Mouse (Mus musculus): ENCODE measurements around the gene Rpain.

Rpain gene

DNA sequence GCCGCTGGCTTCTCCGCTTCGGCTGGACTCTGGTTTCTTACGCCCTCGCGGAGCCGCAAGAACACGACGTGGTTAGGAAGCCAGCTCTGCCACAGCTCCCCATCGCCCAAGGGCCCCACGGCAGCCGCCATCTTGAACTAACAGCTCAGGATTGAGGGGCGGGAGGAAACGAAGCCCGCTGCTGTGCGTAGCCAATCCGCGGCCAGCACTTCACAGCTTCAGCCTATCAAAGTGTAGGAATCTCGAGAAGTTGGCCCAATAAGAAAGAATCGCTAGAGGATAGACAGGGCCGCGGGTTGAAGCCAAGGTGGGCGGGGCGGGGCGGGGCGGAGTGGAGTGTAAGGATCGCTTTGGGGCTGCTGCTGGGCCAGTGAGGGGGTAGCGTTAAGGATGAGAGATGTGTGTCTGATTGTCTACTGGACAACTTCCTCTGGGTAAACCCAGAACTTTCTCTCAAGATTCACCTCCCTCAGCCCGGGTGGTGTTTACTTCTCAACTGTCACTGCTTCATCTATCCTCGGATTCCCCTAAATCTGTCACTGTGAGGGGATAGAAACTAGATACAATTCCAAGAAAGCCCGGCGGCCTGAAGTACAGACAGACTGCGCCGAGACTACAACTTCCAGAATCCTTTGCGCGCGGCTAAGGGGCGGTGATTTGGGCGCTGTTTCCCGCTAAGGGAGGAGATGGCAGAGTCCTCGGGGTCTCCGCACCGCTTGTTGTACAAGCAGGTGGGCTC, at the start of gene Rpain, which contains the start of gene Nup88:
Gene Rpain (plus strand): TSS at position 393 of the 739 bp plus-strand sequence.
Gene Nup88 (minus strand): TSS at position 153 of the 739 bp plus-strand sequence.
- DNase-seq (ENCODE audit: extremely low read depth, low read depth), result peak; percentile 96

DNA sequence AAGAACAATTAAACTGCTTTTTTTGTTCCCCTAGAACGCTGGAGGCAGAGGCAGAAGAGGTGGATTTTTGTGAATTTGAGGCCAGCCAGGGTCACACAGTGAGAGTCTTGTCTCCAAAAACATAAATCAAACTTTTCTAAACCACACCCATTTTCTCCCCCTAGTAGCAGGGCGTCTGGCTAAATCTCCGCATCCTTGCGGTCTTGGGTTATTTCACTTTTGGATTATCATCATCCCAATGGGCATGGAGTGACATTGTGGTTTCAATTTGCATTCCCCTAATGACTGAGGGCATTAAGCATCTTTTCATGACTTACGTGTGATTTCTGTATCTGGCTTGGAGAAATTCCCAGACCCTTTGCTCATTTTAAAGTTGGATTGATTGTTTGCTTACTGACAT, 38.6 kb upstream of the Rpain start:
- no peak for DNase-seq (ENCODE audit: extremely low read depth, low read depth)

DNA sequence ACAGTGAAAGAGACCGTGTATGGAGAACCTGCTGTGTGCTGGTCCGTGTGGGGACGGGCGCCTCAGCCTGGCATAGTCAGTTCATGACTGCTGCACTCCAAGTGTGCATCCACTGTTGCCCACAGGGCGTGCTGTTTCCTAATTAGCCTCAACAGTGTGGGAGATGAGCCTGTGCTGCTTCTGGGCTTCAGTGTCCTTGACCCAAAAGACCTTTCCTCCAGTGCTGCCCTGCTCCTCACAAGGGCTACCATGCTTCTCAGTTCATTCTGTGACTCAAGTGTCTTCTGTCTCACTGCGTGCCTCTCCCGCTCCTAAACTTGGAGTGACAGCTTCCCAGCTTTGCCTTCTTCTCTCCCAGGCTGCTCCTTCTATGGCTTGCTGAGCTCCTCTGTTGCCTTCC, 34.7 kb upstream of the Rpain start:
- DNase-seq (ENCODE audit: extremely low read depth, low read depth), result no peak

DNA sequence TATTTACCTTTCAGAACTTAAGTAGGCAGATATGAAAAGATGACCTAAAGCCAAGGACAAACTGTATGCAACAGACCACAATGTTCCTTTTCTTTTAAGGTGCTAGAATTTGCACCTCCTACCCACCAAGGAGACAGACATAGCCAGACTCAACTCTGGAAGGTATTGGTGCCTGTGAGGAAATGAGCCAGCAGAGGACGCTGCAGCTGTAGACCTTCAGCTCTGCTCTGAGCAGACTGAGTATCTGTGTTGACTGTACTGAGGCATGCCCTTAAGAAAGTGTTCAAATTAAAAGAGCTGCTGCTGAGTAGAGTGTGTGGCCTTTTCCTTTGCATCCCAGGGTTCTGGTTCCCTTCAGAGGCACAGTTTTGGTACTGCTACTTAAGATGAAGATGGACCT, 27.4 kb upstream of the Rpain start:
- no peak for DNase-seq (ENCODE audit: extremely low read depth, low read depth)

DNA sequence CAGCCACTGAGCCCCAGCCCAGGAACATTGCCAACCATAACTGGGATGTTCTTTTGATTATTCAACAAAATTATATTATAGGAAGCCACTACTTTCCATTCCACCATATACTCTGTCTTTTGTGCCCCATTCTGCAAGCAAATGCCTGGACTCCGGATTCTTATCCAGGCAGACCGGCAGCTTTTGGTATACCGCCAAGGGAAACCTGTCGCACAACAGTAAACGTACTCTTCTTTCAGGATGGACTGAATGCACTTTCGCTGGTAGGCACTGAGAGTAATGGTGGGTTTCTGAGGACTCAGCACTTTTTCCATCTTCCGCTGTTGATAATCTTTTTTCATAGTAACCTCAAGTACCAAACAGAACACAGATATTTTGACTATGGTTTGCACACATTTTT, 26.4 kb upstream of the Rpain start:
- no peak for DNase-seq (ENCODE audit: extremely low read depth, low read depth)

DNA sequence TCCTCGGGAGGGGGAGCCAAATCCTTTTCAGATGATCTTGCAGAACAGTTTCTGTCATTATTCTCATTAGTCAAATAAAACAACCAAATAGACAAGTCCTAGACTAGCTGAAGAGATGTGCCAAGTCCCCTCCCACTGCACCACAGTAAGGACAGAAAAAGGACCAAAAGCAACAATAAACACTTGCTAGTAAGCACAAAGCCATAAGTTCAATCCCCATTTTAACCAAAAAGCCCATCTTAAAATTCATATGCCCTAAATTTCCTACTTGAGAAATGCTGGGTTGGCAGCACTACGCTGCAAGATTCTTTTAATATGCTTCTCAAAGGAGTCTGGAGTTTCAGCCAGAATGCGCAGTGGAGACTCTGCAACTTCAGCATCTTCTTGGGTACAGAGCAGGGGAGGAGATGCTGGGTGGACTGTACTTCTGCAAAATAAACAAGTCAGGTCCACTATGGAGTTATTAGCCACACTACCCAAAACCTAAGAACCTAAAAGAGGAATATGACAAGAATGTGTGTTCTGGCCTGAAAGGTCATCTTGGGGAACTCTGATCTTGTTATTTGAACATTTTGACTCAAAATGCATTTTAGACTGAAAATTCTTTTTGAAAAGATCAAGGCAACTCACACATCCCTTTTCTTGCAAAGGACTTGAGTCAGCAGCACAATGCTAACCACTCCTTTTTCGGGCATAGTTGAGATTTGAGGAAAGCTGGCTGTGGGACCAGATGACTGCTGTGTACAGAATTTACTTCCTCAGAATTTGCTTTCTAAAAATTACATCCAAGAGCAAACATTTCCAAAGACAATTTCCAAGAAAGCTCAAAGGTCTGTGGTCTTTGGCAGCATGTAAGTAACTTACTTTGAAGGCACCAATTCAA, 24.8 kb upstream of the Rpain start:
- DNase-seq (ENCODE audit: extremely low read depth, low read depth), result no peak

DNA sequence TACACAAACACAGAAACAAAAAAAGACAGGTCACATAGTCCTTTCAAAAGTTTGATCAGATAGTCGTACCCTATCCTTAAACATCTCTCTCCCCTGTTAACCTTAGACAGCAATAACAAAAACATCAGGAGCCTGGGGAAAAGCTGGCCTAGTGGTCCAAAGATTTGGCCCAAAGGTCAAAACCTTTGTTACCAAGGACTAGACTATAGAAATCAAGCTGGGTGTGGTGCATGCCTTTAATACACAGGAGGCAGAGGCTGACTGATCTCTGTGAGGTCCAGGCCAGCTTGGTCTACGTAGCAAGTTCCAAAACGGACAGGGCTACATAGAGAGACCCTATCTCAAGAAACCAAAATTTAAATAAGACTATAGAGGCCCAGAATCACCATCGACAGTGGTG, 15.3 kb upstream of the Rpain start:
- DNase-seq (ENCODE audit: extremely low read depth, low read depth), result no peak

DNA sequence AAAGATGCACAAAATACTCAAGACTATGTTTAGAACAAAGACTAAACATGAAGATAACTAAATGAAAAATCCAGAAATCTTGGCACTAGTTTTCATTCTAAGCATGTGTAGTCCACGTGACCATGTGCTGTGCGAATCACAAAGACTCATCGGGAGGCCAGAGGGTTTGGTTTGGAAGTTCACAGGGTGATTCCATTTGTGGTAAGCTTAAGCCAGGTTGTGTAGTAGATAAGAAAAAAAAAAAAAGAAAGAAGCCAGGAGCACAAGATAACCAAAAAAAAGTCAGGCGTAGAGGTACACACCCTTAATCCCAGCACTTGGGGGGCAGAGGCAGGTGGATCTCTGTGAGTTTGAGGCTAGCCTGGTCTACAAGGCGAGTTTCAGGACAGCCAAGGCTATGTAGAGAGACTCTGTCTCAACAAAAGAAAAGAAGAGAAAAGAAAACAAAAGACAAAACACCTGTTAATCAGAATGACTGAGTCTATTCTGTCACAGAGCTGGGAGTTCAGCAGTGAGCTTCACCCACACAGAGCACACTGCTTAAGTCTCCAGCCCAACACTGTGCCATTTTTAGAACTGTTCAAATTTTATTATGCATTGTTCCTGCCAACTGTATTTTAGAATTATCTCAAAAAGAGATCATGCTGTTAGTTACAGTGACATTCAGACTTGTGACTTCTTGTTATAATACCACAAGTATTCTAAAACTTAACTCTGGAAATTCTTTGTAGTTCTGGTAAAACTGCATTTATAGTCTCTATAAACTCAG, 9.0 kb upstream of the Rpain start:
- no peak for DNase-seq (ENCODE audit: extremely low read depth, low read depth)

DNA sequence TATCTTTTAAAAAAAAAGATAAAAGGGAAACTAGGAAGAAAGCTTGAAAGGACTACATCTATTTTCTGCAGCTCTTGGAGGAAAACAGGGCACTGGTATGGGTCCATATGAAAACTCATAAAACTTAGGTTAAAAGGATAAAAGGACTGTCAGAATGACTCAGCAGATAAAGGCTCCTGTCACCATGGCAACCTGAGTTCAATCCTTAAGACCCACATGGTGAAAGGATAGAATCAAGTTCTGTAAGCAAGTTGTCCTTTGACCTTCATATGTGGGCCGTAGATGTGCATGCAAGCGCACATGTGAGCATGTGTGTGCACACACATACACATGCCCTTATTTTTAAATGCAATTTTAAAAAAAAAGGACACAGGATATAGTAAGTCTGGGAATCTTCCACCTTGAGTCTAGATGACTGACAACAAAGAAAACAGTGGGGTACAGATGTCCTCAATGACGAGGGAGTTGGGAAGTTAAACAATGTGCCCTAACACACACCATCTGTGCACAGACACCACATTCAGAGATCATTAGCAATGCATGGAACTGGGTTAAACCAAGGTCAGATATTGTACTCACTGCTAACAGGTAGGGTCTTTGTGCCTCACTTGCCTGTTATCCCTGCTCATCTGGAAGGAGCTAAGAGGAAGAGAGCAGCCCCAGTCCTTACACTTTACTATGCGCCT, 5.6 kb upstream of the Rpain start:
- no peak for DNase-seq (ENCODE audit: extremely low read depth, low read depth)

DNA sequence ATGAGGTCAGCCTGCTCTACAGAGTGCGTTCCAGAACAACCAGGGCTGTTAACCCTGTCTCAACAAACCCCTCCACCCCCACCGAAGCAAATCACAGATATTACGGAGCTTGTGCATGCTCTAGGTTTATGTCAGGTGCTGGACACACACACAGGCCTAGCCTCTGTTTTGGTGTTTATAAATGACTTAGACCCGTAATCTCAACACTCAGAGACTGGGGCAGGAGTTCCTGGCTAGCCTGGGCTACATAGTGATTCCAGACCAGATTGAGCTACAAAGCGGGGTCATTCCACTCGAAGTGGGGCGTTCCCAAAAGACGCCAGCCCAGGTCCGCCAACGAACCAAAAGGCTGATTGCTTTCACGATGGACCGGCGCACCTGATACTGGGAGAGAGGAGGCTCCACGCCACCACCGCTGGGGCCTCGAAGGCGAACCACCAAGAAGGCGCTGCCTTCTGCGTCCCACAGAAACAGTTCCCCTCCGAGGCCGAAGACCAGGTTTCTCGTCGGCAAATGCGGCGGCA, 680 bp upstream of the Rpain start:
- no peak for DNase-seq (ENCODE audit: extremely low read depth, low read depth)

DNA sequence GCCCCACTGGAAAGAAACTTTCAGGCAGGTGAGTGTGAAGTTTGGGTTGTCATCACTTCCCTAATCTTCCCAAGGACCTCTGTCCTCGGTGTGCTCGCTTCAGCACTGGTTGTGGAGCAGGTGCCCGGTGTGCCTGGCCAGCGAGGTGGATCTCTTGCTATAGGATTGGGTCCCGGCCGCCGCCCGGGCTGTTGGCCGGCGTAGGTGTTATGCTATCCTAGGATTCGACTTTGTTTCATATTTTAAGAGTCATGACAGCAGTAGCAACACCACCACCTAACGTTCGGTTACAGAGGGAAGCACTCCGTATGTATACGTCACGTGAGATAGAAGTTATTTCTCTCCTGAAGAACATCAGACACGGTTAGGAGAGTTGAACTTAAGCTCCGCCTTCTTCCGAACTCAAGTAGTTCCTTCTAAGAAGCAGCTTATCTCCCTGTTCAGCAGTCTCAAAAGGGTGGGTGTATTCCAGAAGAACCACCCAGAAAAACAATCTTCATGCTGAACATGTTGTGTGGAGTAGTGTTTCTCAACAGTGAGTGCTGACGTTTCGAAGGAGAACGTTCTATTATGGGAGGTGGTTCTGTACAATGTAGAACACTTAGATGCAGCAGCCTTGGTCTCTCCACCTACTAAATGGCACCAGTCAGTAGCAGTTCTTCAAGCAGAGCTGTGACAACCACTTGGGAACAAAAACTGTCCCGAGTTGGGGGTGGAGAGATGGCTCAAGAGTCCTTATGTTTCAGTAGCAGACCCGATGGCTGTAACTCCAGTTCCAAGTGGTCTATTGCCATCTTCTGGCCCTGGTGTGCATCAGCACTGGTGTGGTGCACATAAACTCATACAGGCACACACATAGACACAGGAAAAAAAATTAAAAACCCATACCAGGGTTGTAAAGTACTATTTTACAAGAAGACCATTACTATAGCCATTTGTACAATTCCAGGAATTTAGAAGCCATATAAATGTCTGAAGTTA, 837 bp downstream of the Rpain start:
- peak; percentile 98 for DNase-seq (ENCODE audit: extremely low read depth, low read depth)

DNA sequence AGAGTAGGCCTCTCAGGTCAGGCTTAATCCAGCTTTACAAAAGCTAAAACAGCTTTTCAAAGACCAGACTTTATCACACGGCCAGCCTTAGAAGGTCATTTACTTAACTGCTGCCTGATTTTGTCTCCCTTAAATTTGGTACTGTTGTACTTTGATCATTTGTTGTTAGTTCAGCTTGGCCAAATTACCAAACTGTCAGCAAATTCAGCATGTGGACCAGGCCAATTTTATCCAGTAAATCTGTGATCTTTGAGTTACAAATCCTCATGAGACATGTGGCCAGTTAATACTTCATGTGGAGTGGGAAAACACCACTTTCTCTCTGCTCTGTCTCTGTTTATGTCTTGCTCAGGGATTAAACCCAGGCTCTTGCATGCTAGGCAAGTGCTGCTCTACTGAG, 2.6 kb downstream of the Rpain start:
- DNase-seq (ENCODE audit: extremely low read depth, low read depth), result no peak

DNA sequence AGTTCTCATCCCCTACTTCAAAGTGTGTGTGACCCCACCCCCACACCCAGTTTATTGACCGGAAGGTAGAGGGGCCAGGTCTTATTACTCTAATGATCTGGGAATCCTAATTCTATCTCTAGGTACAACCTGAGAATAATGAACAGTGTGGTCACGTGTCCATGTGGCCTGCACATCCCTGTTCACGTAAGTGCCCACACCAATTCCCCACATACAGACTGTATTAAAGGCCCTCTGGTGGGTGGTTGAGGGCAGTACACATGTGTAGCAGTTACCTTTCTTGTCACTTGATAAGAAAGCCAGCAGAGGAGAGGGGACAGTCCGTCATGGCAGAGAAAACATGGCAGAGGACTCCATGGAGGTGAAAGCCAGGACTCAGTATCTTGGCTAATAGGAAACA, 3.9 kb downstream of the Rpain start:
- no peak for DNase-seq (ENCODE audit: extremely low read depth, low read depth)

DNA sequence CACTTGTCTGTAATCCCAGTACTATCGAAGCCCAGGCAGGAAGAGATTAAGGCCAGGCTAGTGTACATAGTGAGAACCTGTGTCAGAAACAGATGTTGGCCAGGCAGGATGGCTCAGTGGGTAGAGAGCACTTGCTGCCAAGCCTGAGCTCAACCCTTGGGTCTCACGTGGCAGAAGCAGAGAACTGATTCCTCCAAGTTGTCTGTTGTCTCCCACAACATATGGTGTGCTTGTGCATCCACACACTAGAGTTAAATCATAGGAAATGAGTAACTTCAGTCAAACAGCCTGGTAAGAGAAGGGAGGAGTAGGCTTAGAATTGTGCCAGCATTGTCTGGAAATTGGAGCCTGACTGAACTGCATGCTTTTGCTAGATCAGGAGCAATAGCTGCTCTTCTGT, 5.2 kb downstream of the Rpain start:
- no peak for DNase-seq (ENCODE audit: extremely low read depth, low read depth)

DNA sequence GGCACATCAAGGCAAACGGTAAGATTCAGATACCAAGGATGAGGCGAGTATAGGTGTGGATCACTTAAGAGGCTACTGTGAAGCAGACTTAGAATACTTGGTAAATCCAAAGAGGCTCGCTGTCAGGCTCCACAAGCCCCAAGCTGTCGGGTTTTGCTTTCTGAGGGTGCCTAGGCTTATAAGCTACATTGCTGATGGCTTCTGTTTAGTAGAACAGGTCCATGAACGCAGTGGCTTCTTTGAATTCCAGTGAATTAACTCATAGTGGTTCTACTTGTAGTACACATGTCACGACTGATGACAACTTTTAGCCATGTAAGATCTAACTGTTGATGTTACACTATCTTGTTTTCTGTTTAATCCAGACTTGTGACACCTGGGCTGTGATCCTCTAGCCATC, 7.3 kb downstream of the Rpain start:
- no peak for DNase-seq (ENCODE audit: extremely low read depth, low read depth)

DNA sequence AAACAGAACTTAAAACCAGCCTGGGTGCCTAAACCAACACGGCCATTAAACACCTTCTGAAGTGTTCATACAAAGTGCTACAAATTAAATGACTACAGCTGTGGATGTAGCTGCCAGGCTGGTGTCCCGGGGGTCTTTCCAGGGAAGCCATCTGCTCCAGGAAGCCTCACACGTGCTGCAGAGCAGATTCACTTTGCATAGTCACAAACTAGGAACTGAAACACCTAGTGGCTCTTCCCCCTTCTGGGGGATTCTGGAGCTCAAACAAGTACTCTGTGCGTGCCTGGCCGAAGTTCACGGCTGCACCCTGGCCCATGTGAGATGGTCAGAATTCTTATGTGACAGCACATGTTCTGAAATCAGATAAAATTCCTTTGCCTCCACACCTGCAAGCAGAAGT, 10.2 kb downstream of the Rpain start:
- no peak for DNase-seq (ENCODE audit: extremely low read depth, low read depth)

DNA sequence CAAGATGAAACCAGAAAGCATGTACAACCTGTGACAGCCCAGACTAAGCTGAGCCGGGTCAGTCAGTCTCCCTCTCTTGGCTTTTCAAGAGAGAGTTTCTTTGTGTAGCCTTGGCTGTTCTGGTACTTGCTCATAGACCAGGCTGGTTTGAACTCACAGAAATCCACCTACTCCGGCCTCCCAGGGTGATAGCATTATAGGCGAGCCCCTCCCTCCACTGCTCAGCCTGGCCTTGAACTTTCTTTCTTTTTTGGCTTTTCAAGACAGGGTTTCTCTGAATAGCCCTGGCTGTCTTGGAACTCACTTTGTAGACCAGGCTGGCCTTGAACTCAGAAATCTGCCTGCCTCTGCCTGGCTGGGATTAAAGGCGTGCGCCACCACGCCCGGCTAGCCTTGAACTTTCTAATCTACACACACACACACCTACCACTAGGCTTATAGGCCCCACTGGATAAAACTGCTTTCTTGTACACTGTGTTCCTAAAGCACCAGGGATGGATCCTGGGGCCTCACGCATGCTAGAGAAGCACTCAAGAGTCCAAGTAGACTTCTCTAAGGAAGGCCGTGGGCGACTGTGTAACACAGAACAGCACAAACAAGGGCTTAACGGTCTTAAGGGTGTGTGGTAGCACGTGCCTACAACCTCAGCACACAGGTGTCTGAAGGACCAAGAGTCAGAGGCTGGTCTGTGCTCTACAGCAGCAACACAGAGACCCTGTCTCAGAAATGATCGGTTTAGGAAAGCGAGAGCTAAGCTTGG, 10.9 kb downstream of the Rpain start:
- no peak for DNase-seq (ENCODE audit: extremely low read depth, low read depth)

DNA sequence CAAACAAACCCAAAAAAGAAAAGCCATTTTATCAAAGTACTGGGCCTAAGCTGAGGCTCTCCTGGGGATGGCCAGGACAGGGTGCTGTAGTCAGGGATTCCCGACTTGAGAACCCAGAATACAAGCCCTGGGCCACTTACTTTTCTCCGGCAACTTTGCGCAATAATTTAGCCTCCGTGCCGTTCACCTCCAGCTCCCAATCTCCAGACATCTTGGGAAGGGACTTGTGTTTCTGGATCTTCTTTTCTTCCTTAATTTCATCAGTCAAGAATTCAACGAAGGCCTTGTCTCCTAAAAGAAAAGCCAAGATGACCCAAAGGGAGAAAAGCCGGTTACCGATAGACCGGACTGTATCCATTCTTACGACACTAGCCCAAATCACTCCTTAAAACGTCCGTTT, 12.0 kb downstream of the Rpain start:
- no peak for DNase-seq (ENCODE audit: extremely low read depth, low read depth)

DNA sequence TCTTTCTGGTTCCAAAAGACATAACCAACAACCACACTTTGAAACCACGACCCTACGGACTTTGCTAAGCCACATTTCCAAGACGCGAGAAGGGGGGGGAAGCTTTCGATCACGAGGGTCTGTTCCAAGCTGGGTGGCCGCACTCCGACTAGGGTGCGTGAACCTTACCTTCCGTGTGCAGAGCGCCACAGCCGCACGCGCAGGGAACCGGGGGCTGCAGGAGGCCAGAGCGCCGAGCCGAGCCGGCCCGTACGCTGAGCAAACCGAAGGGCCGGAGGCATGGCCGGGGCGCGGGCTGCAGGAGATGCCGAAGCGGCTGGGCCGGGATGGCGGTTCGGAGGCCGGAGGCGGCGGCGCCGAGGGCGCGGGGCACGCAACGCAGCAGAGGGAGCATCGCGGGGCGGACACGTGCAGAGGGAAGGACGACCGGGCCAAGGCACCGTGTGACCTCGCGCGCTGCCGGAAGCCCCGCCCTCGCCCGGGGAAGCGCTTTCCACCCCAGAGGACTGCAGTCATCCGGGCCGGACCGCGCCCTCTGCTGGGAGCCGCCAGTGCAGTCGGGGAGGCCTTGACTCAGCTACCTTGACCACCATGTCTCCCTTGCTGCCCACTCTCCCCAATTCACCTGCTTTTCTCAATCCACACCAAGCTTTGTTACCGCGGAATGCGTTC, 12.7 kb downstream of the Rpain start, which contains the start of gene C1qbp:
Gene C1qbp (minus strand): TSS at position 470 of the 672 bp plus-strand sequence.
- no peak for DNase-seq (ENCODE audit: extremely low read depth, low read depth)

Measured in MEL-GATA-1-ER (cell line).